In genomic region chr5:119748667-119749066, GRCm38 (mm10) we compare ENCODE assay signal across 10 mouse cellular contexts.
DNase-seq lines count a peak whose midpoint lies in the region; ATAC-seq lines count a peak whose summit lies in the region.
"Had no signal": no experiment of that assay in that cellular context is flagged by ENCODE, and none has a peak within 500 bp of the region (broad histone marks: within the 10 kb centered on the region; RNA-seq: fewer than 3 reads in every experiment).

No protein-coding gene starts in this region.

- WGBS in heart, embryonic 14.5 days = under 1% methylated on average over 21 of the region's 21 CpGs
- WGBS in hindbrain, embryonic 11.5 days = 2% methylated on average over 21 of the region's 21 CpGs
- under 1% methylated on average over 21 of the region's 21 CpGs for WGBS in midbrain, embryonic 14.5 days

- H3K27me3 ChIP-seq in heart, embryonic 14.5 days (ENCODE audit: control insufficient read depth, insufficient read depth, low read length) = peaks cover 30% of the 10 kb centered on the region
- peaks cover 33% of the 10 kb centered on the region for H3K27me3 ChIP-seq in hindbrain, embryonic 11.5 days (ENCODE audit: control insufficient read depth, insufficient read depth, low read length)
- H3K27me3 ChIP-seq in midbrain, embryonic 14.5 days (ENCODE audit: control insufficient read depth, insufficient read depth, low read length) = peaks cover 29% of the 10 kb centered on the region

- no peaks in the 10 kb centered on the region for H3K36me3 ChIP-seq in heart, embryonic 14.5 days (ENCODE audit: control insufficient read depth, insufficient read depth, low read length)
- H3K36me3 ChIP-seq in hindbrain, embryonic 11.5 days (ENCODE audit: control insufficient read depth, insufficient read depth, low read length) = no peaks in the 10 kb centered on the region
- no peaks in the 10 kb centered on the region for H3K36me3 ChIP-seq in midbrain, embryonic 14.5 days (ENCODE audit: control insufficient read depth, insufficient read depth, low read length)

- H3K9me3 ChIP-seq in heart, embryonic 14.5 days (ENCODE audit: control insufficient read depth, low read length) = no peaks in the 10 kb centered on the region
- no peaks in the 10 kb centered on the region for H3K9me3 ChIP-seq in hindbrain, embryonic 11.5 days (ENCODE audit: control insufficient read depth, low read length)
- H3K9me3 ChIP-seq in midbrain, embryonic 14.5 days (ENCODE audit: control insufficient read depth, low read length) = no peaks in the 10 kb centered on the region

- ATAC-seq in heart, embryonic 14.5 days (ENCODE audit: insufficient number of reproducible peaks, insufficient read depth, low FRiP score, low read depth) = no peak
- no peak for ATAC-seq in hindbrain, embryonic 11.5 days (ENCODE audit: low FRiP score)
- ATAC-seq in midbrain, embryonic 14.5 days (ENCODE audit: low FRiP score, low TSS enrichment) = no peak

- peak overlapping the region; percentile 67 for H3K4me2 ChIP-seq in heart, embryonic 14.5 days (ENCODE audit: low read length)
- H3K4me2 ChIP-seq in hindbrain, embryonic 11.5 days (replicated peaks; ENCODE audit: low read depth, low read length) = peak overlapping the region; percentile 19; the same call in 1 of the 2 replicates
- peak overlapping the region; percentile 41 for H3K4me2 ChIP-seq in midbrain, embryonic 14.5 days (ENCODE audit: low read length)

- DNase-seq in heart, adult 9 months (ENCODE audit: low spot score in 2 of 2) = no peak
- DNase-seq in embryo, embryonic 10.5 days (ENCODE audit: low spot score) = peak; percentile 63
- DNase-seq in hindbrain, embryonic 11.5 days (ENCODE audit: low spot score) = peak; percentile 34
- peak; percentile 28 for DNase-seq in midbrain, embryonic 14.5 days
- DNase-seq in left cerebral cortex, postnatal 10 days (ENCODE audit: extremely low spot score in 1 of 2, low spot score in 2 of 2) = no peak
- DNase-seq in thymus, postnatal 14 days = no peak
- no peak for DNase-seq in cerebellum, adult 9-10 months
- DNase-seq: adrenal gland, adult 8-10 months; kidney, adult 11 months had no signal

- intact Hi-C loops in left cerebral cortex, postnatal 10 days (cut with DNase I) = no loop called here

- peaks cover 0 to 7% of the 10 kb centered on the region in 2 experiments; a peak in 2 of 4 replicates for H3K4me1 ChIP-seq in heart, embryonic 14.5 days (ENCODE audit: control insufficient read depth in 2 of 2, insufficient read depth in 2 of 2, low read length in 2 of 2)
- H3K4me1 ChIP-seq in hindbrain, embryonic 11.5 days (replicated peaks; ENCODE audit: control insufficient read depth, insufficient read depth, low read length) = no peaks in the 10 kb centered on the region
- H3K4me1 ChIP-seq in midbrain, embryonic 14.5 days (ENCODE audit: control insufficient read depth, insufficient read depth, low read length) = no peaks in the 10 kb centered on the region

- H3K27ac ChIP-seq in heart, embryonic 14.5 days (replicated peaks in 1 of 2; ENCODE audit: control insufficient read depth in 1 of 2, insufficient read depth in 1 of 2, low read depth in 2 of 2, low read length in 2 of 2) = no peak overlapping the region
- H3K27ac ChIP-seq in hindbrain, embryonic 11.5 days (ENCODE audit: low read depth, low read length) = no peak overlapping the region
- no peak overlapping the region for H3K27ac ChIP-seq in midbrain, embryonic 14.5 days (replicated peaks; ENCODE audit: low read depth, low read length)

- peak overlapping the region; percentile 39; the same call in 1 of the 2 replicates for H3K9ac ChIP-seq in heart, embryonic 14.5 days (ENCODE audit: low read length)
- no peak overlapping the region for H3K9ac ChIP-seq in hindbrain, embryonic 11.5 days (ENCODE audit: low read depth, low read length)
- H3K9ac ChIP-seq in midbrain, embryonic 14.5 days (replicated peaks; ENCODE audit: low read length) = peak overlapping the region; percentile 23; the same call in 1 of the 2 replicates

- H3K4me3 ChIP-seq in heart, embryonic 14.5 days (ENCODE audit: control insufficient read depth in 1 of 2, insufficient read depth in 1 of 2, low read depth in 1 of 2, low read length in 2 of 2) = peak overlapping the region; percentile 14 to 31
- H3K4me3 ChIP-seq in hindbrain, embryonic 11.5 days (ENCODE audit: low read depth, low read length) = 0 out of 2 replicates have a peak overlapping the region, but pooled peaks have one; percentile 5
- peak overlapping the region; percentile 14 for H3K4me3 ChIP-seq in midbrain, embryonic 14.5 days (replicated peaks; ENCODE audit: low read depth, low read length)

Comparison
In these comparisons a context has a peak if more than half of its experiments do, and no peak if none do; other contexts are left out.
1. DNase-seq: peak in embryo, embryonic 10.5 days (single experiment), hindbrain, embryonic 11.5 days (single experiment) and midbrain, embryonic 14.5 days (single experiment); none in heart, adult 9 months (0 of 2), left cerebral cortex, postnatal 10 days (0 of 2), thymus, postnatal 14 days (single experiment) and cerebellum, adult 9-10 months (single experiment).
2. Peak in every context shown above with its lines, with median percentiles within 50 percentile points of each other: H3K4me2 ChIP-seq and H3K4me3 ChIP-seq.